Mouse (Mus musculus) megakaryocyte, embryonic 14.5 days (primary cell): ENCODE results near the gene Dedd.

Experiments
- FLI1 ChIP-seq: IDR thresholded peaks from 2 replicates; pipeline ENCODE4 v1.6.1; 2012; ENCODE audit warnings: low read length, inconsistent platforms, mixed read lengths
- GATA1 ChIP-seq: IDR thresholded peaks from 3 replicates; pipeline ENCODE4 v1.6.1; 2012; ENCODE audit warnings: mixed read lengths, low read length, inconsistent platforms, borderline replicate concordance

GRCm38 (mm10) chr1:171280916-171281527 is 47.9 kb upstream of the Dedd start, which contains the start of gene Ppox:
- TF ChIP-seq GATA1 (no peak), FLI1 (no peak)
